Mouse (Mus musculus) hindbrain, embryonic 10.5 days (tissue): ENCODE data around the gene Pank2. TPM values are rescaled to one million over a fixed set of nuclear protein-coding genes. Genes with fewer than 3 reads are reported as not detected.
A peak's percentile ranks its signal among the peaks of the same experiment; 100 is the strongest.
"Not testable (repeated sequence)": the region's sequence is repeated elsewhere in the genome, so short reads cannot be mapped to it uniquely, and the experiment has no call there.

Experiments
- DNase-seq: peaks from one replicate; pipeline ENCODE4 v3.0.0-alpha.2; 2017; ENCODE audit warnings: low spot score
- H3K27ac ChIP-seq: fragments of 300-500 bp; sonication (generic); 2 replicates; pipeline ENCODE4 v1.5.1; 2016; ENCODE audit warnings: mild to moderate bottlenecking, moderate library complexity
- H3K27me3 ChIP-seq: fragments of 300-500 bp; sonication (generic); 2 replicates; pipeline ENCODE4 v1.6.1; 2016; ENCODE audit warnings: mild to moderate bottlenecking; ENCODE audit not compliant: poor library complexity, insufficient read depth, severe bottlenecking
- H3K36me3 ChIP-seq: fragments of 300-500 bp; sonication (generic); 2 replicates; pipeline ENCODE4 v1.6.1; 2016; ENCODE audit warnings: mild to moderate bottlenecking, moderate library complexity
- H3K4me1 ChIP-seq: fragments of 300-500 bp; sonication (generic); replicated peaks from 2 replicates; pipeline ENCODE4 v1.6.1; 2016; ENCODE audit warnings: mild to moderate bottlenecking
- H3K4me3 ChIP-seq: fragments of 300-500 bp; sonication (generic); 2 replicates; pipeline ENCODE4 v1.5.1; 2016; ENCODE audit warnings: mild to moderate bottlenecking, moderate library complexity
- H3K9me3 ChIP-seq: fragments of 300-500 bp; sonication (generic); 2 replicates; pipeline ENCODE4 v1.6.1; 2016; ENCODE audit warnings: mild to moderate bottlenecking, moderate library complexity
- WGBS: fragments of 180-500 bp; shearing (Covaris S2); methylation state at CpG from one replicate; pipeline ENCODE4 v1.1.7; 2016; 5-methylcytosine and 5-hydroxymethylcytosine counted together
- polyA plus RNA-seq: library from polyadenylated mRNA; unstranded; fragments of >200 nt; fragmentation: Nextera tagmentation; extraction: Ambion mirVana; gene quantifications from 2 replicates; pipeline ENCODE4 v1.2.1, GENCODE M21; 2016

Gene Pank2
- polyA plus RNA-seq, 1 experiment from 2014 or later, result 46.8 TPM

DNA sequence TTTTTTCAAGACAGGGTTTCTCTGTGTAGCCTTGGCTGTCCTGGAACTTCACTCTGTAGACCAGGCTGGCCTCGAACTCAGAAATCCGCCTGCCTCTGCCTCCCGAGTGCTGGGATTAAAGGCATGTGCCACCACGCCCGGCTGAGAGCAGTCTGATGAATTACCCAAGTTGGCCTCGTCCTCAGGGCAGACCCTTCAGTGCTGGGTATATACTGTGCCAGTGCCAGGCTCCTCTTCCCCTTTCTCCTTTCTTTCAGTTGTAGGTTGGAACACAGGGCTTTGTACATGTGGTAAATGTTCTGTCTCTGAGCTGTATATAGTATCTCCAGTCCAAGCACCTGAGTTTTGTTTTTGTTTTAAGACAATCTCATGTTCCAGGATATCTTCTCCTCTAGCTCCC, 1.7 kb downstream of the Pank2 start:
- no peaks in the 10 kb centered on the region for H3K27me3 ChIP-seq
- H3K27ac ChIP-seq, result no peak overlapping the region; the same call in 1 of the 2 replicates
- H3K36me3 ChIP-seq, result peaks cover 16% of the 10 kb centered on the region
- no peaks in the 10 kb centered on the region for H3K9me3 ChIP-seq
- WGBS, result 80% methylated on average over 6 of the region's 6 CpGs
- H3K4me1 ChIP-seq, result peaks cover 38% of the 10 kb centered on the region
- no peak for DNase-seq
- peak overlapping the region; percentile 89 for H3K4me3 ChIP-seq

DNA sequence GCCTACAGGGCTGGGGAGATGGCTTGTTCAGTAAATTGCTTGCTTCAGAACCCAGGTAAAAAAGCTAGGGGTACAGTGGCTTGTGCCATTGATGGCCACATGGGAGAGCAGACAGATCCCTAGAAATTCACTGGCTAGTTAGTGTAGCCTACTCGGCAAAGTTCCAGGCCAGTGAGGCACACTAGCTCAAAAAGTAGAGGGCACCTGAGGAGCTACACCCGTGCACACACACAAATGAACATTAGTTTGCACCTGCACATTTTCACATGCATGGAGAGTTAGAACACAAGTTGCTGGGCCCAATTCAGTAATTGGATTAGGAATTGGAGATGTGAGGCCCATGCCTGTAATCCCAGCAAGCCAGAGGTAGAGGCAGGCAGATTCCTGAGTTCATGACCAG, 2.8 kb downstream of the Pank2 start:
- 0 out of 2 replicates have a peak overlapping the region, but pooled peaks have one; percentile 89 for H3K4me3 ChIP-seq
- H3K27ac ChIP-seq, result no peak overlapping the region

DNA sequence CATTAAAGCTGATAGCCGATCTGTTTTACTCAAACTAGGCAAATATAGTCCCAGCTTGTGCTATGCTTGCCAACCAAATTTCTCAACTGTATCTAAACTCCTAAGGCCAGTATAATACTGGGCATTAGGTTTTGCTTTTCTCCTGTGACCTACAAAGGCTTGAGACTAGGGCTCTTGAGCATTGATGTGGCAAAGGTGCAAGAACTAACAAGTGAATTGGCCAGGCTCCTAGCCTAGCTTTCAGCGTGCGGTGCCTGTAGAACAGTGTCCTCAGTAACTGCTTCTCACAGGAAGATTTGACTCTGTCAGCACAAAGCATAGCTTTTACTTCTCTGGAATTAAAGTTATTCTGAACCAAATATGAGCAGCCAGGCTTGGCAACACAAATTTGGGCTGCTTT, 13.2 kb downstream of the Pank2 start:
- Histone ChIP-seq H3K4me1 (no peaks in the 10 kb centered on the region), H3K4me3 (no peak overlapping the region), H3K9me3 (no peaks in the 10 kb centered on the region), H3K27ac (no peak overlapping the region), H3K36me3 (peaks cover 84% of the 10 kb centered on the region), H3K27me3 (no peaks in the 10 kb centered on the region)
- no peak for DNase-seq
- 95% methylated on average over 3 of the region's 3 CpGs for WGBS

More for the DNA sequence above, 2.8 kb downstream of the Pank2 start:
- H3K36me3 ChIP-seq, result peaks cover 26% of the 10 kb centered on the region
- WGBS, result 86% methylated on average over 2 of the region's 2 CpGs
- peaks cover 38% of the 10 kb centered on the region for H3K4me1 ChIP-seq
- no peaks in the 10 kb centered on the region for H3K9me3 ChIP-seq
- no peaks in the 10 kb centered on the region for H3K27me3 ChIP-seq
- no peak for DNase-seq

DNA sequence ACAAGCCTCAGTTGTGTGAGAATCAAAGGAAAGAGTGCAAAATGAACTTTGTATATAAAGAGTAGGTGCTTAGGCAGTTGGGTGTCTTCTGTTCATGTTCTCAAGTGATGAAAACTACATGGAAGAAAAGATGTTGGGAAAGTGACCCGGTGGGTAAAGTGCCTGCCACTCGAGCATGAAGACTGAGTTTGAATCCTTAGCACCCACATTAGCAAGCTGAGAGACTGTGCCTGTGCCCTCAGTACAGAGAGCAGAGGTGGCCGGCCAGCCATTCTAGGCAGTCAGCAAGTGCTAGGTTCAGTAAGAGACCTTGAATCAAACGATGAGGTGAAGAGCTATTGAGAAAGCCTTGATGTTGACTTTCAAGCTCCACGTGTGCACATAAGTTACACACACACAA, 14.4 kb downstream of the Pank2 start:
- H3K4me3 ChIP-seq, result no peak overlapping the region
- DNase-seq, result no peak
- H3K36me3 ChIP-seq, result peaks cover 86% of the 10 kb centered on the region
- H3K27ac ChIP-seq, result no peak overlapping the region
- no peaks in the 10 kb centered on the region for H3K9me3 ChIP-seq
- no peaks in the 10 kb centered on the region for H3K4me1 ChIP-seq
- no peaks in the 10 kb centered on the region for H3K27me3 ChIP-seq
- WGBS, result 94% methylated on average over 5 of the region's 5 CpGs

DNA sequence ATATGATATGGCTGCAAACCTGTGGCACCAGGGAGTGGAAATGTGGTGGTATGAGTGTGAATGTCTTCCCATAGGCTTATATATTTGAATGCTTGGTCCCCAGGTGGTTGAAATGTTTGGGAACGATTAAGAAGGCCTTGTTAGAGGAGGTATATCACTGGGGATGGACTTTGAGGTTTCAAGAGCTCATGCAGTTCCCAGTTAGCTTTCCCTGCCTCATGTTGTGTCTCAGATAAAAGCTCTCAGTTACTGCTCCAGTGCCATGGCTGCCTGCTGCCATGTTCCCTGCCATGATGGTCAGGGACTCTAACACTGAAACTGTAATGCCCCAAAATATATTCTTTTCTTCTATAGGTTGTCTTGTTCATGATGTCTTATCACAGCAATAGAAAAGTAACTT, 19.3 kb downstream of the Pank2 start:
- no peaks in the 10 kb centered on the region for H3K9me3 ChIP-seq
- no peak overlapping the region for H3K27ac ChIP-seq
- 87% methylated on average over 1 of the region's 1 CpGs for WGBS
- H3K36me3 ChIP-seq, result peaks cover 97% of the 10 kb centered on the region
- no peaks in the 10 kb centered on the region for H3K4me1 ChIP-seq
- H3K27me3 ChIP-seq, result no peaks in the 10 kb centered on the region
- DNase-seq, result no peak
- no peak overlapping the region for H3K4me3 ChIP-seq

DNA sequence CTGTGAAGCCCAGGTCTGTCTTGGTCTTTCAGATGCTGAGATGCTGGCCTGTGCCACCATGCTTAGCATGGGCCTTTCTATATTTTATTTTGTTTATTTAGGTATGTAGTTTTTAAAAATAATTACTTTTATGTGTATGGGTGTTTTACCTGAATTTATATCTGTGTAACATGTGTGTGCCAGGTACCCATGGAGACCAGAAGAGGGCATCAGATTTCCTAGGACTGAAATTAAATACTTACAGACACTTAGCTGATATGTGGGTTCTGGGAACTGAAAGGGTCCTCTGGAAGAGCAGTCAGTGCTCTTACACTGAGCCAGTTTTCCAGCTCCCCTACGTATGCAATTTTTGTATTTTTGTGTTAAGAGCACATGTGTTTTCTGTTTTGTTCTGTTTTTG, 24.0 kb downstream of the Pank2 start:
- DNase-seq, result no peak
- no peak overlapping the region for H3K27ac ChIP-seq
- peaks cover 93% of the 10 kb centered on the region for H3K36me3 ChIP-seq
- no peaks in the 10 kb centered on the region for H3K4me1 ChIP-seq
- H3K9me3 ChIP-seq, result no peaks in the 10 kb centered on the region
- H3K4me3 ChIP-seq, result no peak overlapping the region
- 95% methylated on average over 1 of the region's 1 CpGs for WGBS
- H3K27me3 ChIP-seq, result no peaks in the 10 kb centered on the region

DNA sequence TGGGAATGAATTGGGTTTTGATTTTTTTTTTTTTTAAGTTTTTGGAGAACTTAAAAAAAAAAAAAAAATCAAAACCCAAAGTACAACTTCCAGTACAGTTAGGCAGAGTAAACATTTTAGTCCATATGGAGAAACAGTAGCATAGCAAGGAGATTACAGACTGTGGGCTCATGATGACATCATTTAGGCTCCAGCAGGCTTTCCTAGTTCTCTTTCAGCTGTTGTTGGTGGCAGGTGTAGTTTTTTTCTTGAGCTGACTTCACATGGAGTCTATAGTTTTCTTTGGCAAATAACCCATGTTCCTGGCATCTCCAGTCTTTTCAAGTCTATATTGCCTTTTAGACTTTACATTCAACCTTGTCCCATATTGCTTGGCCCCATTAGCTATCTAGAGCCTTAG, 28.4 kb downstream of the Pank2 start:
- no peak for DNase-seq
- H3K4me3 ChIP-seq, result no peak overlapping the region
- no peaks in the 10 kb centered on the region for H3K4me1 ChIP-seq
- H3K36me3 ChIP-seq, result peaks cover 95% of the 10 kb centered on the region
- H3K9me3 ChIP-seq, result no peaks in the 10 kb centered on the region
- H3K27me3 ChIP-seq, result no peaks in the 10 kb centered on the region
- no peak overlapping the region for H3K27ac ChIP-seq

DNA sequence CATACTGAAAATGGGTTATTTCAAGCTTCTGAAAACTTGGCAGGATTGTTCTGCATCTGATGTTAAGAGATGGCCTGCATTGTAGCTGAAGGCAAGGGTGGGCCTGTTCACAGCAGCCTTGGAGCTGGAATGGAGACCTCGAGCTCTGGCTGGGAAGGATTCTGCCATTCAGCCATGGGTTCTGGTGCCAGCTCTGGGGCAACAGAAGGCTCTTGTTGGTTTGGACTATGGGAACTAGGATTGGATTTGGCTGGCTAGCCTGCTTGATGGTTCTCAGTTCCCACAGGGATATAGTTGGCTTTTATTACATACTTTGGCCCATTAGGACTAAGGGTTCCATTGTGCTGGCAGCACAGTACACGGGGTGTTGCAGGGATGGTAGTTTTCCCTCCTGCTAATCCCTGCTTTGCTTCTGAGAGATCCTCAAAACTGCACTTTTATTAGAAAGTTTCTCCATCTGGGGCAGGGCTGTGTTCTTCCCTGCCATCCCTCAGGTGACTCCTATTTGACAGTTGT, 34.5 kb downstream of the Pank2 start:
- H3K4me3 ChIP-seq, result no peak overlapping the region
- H3K9me3 ChIP-seq, result no peaks in the 10 kb centered on the region
- 0 out of 2 replicates have a peak, but pooled peaks cover 4% of the 10 kb centered on the region for H3K4me1 ChIP-seq
- 95% methylated on average over 2 of the region's 2 CpGs for WGBS
- no peak overlapping the region for H3K27ac ChIP-seq
- peaks cover 93% of the 10 kb centered on the region for H3K36me3 ChIP-seq
- no peak for DNase-seq
- no peaks in the 10 kb centered on the region for H3K27me3 ChIP-seq

DNA sequence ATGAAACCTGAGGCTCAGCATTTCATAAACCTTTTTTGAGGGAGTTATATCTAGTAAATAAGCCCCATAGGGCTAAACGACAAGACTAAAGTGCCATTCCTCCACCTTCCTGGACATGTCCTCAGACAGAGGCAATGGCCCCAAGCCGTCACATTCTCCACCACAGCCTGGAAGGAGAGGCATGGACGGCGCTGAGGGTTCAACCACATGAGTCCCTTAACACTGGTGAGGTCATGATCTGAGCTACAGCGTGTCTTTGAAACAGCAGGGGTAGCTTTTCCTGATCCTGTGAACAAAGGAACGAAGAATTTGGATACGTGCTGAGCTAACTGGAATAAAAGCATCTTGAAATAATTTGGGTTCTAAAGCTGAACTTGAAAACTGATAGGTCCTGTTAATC, 36.4 kb downstream of the Pank2 start:
- not testable (repeated sequence) for H3K9me3 ChIP-seq, DNase-seq, H3K4me3 ChIP-seq, H3K27ac ChIP-seq, H3K27me3 ChIP-seq, H3K4me1 ChIP-seq
- peaks cover 93% of the 10 kb centered on the region for H3K36me3 ChIP-seq
- 56% methylated on average over 7 of the region's 7 CpGs for WGBS

DNA sequence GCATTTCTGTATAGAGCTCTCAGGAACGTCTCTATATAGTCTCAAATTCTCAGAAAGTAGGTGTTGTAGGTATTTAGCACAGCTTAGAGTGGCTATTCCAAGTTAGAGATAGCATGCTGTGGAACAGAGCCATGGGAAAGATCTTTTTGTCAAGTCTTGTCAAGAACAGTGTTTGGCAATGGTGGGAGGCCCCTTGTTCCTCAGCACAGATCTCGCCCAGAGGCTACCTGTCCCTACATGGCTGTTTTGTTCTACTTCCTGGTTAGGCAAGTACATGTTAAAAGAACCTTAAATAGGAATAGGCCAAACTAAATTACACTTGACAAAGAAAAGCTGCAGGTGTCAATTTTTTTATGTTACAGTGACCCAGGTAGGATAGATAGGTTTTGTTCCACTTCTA, 38.2 kb downstream of the Pank2 start:
- H3K27me3 ChIP-seq, result no peaks in the 10 kb centered on the region
- H3K9me3 ChIP-seq, result no peaks in the 10 kb centered on the region
- H3K4me1 ChIP-seq, result 0 out of 2 replicates have a peak, but pooled peaks cover 4% of the 10 kb centered on the region
- H3K27ac ChIP-seq, result no peak overlapping the region
- H3K4me3 ChIP-seq, result no peak overlapping the region
- H3K36me3 ChIP-seq, result peaks cover 85% of the 10 kb centered on the region
- no peak for DNase-seq
- 90% methylated on average over 2 of the region's 2 CpGs for WGBS

DNA sequence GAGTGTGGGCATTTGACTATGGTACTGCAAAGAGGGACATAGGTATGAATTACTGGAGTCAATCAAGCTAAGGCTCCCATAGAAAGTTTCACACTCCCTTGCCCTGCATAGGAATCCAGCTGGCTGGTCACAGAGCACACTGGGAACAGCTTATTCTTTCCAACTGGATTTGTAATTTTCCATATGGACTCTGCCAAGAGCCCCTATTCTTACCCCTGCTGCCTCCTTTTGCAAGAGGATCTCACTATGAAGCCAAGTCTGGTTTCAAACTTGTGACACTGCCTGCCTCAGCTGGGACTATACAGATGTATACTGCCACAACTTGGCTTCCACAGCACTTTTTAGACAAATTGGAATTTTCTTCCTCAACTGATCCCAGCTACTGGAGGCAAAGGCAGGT, 39.3 kb downstream of the Pank2 start:
- DNase-seq, result no peak
- Histone ChIP-seq H3K36me3 (peaks cover 73% of the 10 kb centered on the region), H3K27me3 (no peaks in the 10 kb centered on the region), H3K27ac (no peak overlapping the region), H3K9me3 (no peaks in the 10 kb centered on the region), H3K4me1 (0 out of 2 replicates have a peak, but pooled peaks cover 4% of the 10 kb centered on the region), H3K4me3 (no peak overlapping the region)

DNA sequence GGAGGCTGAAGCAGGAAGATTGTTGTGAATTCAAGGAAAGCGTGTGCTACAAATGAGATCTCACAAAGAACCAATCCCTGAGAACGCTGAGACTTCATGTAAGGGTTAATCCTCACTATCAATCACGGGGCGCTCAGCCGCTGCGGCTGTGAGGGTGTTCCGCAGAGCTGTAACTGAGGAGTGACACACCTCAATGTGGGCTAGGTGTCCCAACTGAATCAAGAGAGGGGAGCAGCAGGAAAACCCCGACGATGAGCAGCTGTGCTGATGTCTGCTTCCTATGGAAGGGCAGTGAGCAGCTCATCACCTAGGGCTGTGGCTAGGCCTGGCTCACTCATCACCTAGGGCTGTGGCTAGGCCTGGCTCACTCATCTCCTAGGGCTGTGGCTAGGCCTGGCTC, 42.2 kb downstream of the Pank2 start:
- peaks cover 6% of the 10 kb centered on the region; the same call in 1 of the 2 replicates for H3K27me3 ChIP-seq
- no peak for DNase-seq
- H3K4me1 ChIP-seq, result 0 out of 2 replicates have a peak, but pooled peaks cover 12% of the 10 kb centered on the region
- H3K9me3 ChIP-seq, result no peaks in the 10 kb centered on the region
- 93% methylated on average over 9 of the region's 9 CpGs for WGBS
- no peak overlapping the region for H3K4me3 ChIP-seq
- no peak overlapping the region for H3K27ac ChIP-seq
- peaks cover 47% of the 10 kb centered on the region for H3K36me3 ChIP-seq

DNA sequence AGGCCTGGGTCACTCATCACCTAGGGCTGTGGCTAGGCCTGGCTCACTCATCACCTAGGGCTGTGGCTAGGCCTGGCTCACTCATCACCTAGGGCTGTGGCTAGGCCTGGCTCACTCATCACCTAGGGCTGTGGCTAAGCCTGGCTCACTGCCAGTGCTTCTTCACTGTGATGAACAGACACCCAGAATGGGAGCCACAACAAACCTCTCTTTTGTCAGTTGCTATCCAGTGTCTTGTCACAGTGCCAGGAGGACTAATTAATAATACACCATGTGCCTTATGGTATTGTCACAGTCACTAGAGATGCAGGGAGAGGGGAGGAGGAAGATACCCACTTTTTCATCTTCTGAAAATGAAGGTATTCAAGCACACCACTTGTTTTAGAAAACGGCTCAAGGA, 42.9 kb downstream of the Pank2 start:
- H3K27ac ChIP-seq, H3K4me3 ChIP-seq, H3K27me3 ChIP-seq, DNase-seq, H3K9me3 ChIP-seq: not testable (repeated sequence)
- H3K36me3 ChIP-seq, result peaks cover 40% of the 10 kb centered on the region
- H3K4me1 ChIP-seq, result 0 out of 2 replicates have a peak, but pooled peaks cover 11% of the 10 kb centered on the region
- WGBS, result 96% methylated on average over 1 of the region's 1 CpGs

DNA sequence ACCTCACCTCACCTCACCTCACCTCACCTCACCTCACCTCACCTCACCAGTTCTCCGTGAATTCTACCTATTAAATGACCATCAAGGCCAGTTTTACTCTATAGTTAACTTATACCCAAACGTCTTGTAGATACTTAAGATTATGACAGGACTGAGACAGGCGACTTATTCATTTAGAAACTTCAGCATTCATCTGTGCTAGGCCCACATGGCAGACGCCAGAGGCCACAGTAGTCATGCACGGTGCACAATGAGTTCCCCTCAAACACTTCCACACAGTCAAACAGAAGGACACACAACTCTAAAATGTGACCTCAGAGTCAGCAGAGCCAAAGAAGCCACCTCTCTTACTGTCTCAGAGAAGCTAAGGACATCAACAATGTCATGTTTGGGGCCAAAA, 45.1 kb downstream of the Pank2 start:
- DNase-seq, result no peak
- WGBS, result 77% methylated on average over 5 of the region's 5 CpGs
- Histone ChIP-seq H3K27ac (no peak overlapping the region), H3K27me3 (peaks cover 7% of the 10 kb centered on the region; the same call in 1 of the 2 replicates), H3K4me3 (no peak overlapping the region), H3K36me3 (peaks cover 35% of the 10 kb centered on the region), H3K9me3 (no peaks in the 10 kb centered on the region), H3K4me1 (0 out of 2 replicates have a peak, but pooled peaks cover 11% of the 10 kb centered on the region)
